Mouse (Mus musculus) left cerebral cortex, adult 9 months (tissue): ENCODE results near the gene Rxfp4.

Experiments
- DNase-seq, 2 experiments: peaks; one replicate each; pipeline ENCODE4 v3.0.0; 2022; ENCODE audit warnings: low spot score in 2 of 2

Gene Rxfp4

GRCm38 (mm10) chr3:88651669-88652618 lies 998 bp downstream of the Rxfp4 start:
- DNase-seq, result no peak

- DNase-seq, result no peak
These were observed 2.0 kb downstream of the Rxfp4 start for GRCm38 (mm10) chr3:88650713-88651504.

GRCm38 (mm10) chr3:88649967-88650366 lies 3.0 kb downstream of the Rxfp4 start:
- DNase-seq, result no peak

- DNase-seq, result no peak
These were observed 3.8 kb downstream of the Rxfp4 start for GRCm38 (mm10) chr3:88649186-88649585.

GRCm38 (mm10) chr3:88648452-88649168 lies 4.3 kb downstream of the Rxfp4 start:
- DNase-seq, result no peak

- no peak for DNase-seq
These were observed 5.0 kb downstream of the Rxfp4 start for GRCm38 (mm10) chr3:88647779-88648413.

GRCm38 (mm10) chr3:88647076-88647475 lies 5.9 kb downstream of the Rxfp4 start:
- DNase-seq, result no peak

- DNase-seq, result no peak
These were observed 6.4 kb downstream of the Rxfp4 start for GRCm38 (mm10) chr3:88646426-88646995.

- DNase-seq, result no peak
These were observed 7.0 kb downstream of the Rxfp4 start for GRCm38 (mm10) chr3:88645937-88646336.

GRCm38 (mm10) chr3:88643078-88643477 lies 9.9 kb downstream of the Rxfp4 start:
- no peak for DNase-seq

GRCm38 (mm10) chr3:88640676-88641075 lies 12.3 kb downstream of the Rxfp4 start:
- peak in 1 of 2 experiments; percentile 72 for DNase-seq

GRCm38 (mm10) chr3:88639239-88639638 lies 13.7 kb downstream of the Rxfp4 start:
- no peak for DNase-seq

- DNase-seq, result no peak
These were observed 15.8 kb downstream of the Rxfp4 start for GRCm38 (mm10) chr3:88637134-88637533.

- DNase-seq, result no peak
These were observed 16.4 kb downstream of the Rxfp4 start for GRCm38 (mm10) chr3:88636555-88636986.

GRCm38 (mm10) chr3:88635506-88636275 lies 17.3 kb downstream of the Rxfp4 start:
- no peak for DNase-seq

GRCm38 (mm10) chr3:88633056-88633455 lies 19.9 kb downstream of the Rxfp4 start:
- DNase-seq, result no peak

- no peak for DNase-seq
These were observed 20.9 kb downstream of the Rxfp4 start for GRCm38 (mm10) chr3:88631921-88632587.

GRCm38 (mm10) chr3:88630849-88631341 lies 22.0 kb downstream of the Rxfp4 start:
- DNase-seq, result peak in 1 of 2 experiments; percentile 73

GRCm38 (mm10) chr3:88630018-88630417 lies 22.9 kb downstream of the Rxfp4 start:
- no peak for DNase-seq
